Mouse (Mus musculus) frontal cortex, postnatal 14 days (tissue): ENCODE results near the gene Spaca1.
"Not testable (repeated sequence)": the region's sequence is repeated elsewhere in the genome, so short reads cannot be mapped to it uniquely, and the experiment has no call there.

Source experiments
- DNase-seq, 2 experiments: peaks; one replicate each; pipeline ENCODE4 v3.0.0; 2022; ENCODE audit warnings: low spot score in 2 of 2

The Spaca1 gene

GRCm38 (mm10) chr4:34049571-34050255, at the start of gene Spaca1:
Gene Spaca1 (minus strand): TSS chr4:34050191.
- no peak for DNase-seq

GRCm38 (mm10) chr4:34087286-34087685, 37.3 kb upstream of the Spaca1 start:
- DNase-seq: not testable (repeated sequence)

- DNase-seq: no peak
These were observed 31.1 kb upstream of the Spaca1 start for GRCm38 (mm10) chr4:34081064-34081463.

GRCm38 (mm10) chr4:34069002-34069401, 19.0 kb upstream of the Spaca1 start:
- no peak for DNase-seq

- no peak for DNase-seq
These were observed 8.3 kb upstream of the Spaca1 start for GRCm38 (mm10) chr4:34058320-34058719.

GRCm38 (mm10) chr4:34026771-34027170, 23.2 kb downstream of the Spaca1 start:
- DNase-seq: no peak

- no peak for DNase-seq
These were observed 28.5 kb downstream of the Spaca1 start for GRCm38 (mm10) chr4:34021456-34021855.

- no peak for DNase-seq
These were observed 53.6 kb downstream of the Spaca1 start for GRCm38 (mm10) chr4:33996382-33996781.

- DNase-seq: no peak
These were observed 57.3 kb downstream of the Spaca1 start for GRCm38 (mm10) chr4:33992687-33993086.

GRCm38 (mm10) chr4:33988466-33989089, 61.4 kb downstream of the Spaca1 start:
- no peak for DNase-seq
